Mouse (Mus musculus): Measurements from ENCODE around the gene Olfr1250. TPM values are rescaled to one million over a fixed set of nuclear protein-coding genes. Genes with fewer than 3 reads are reported as not detected.
"Not testable (repeated sequence)": the region's sequence is repeated elsewhere in the genome, so short reads cannot be mapped to it uniquely, and the experiment has no call there.

Gene Olfr1250
- not detected in 2 replicates for polyA plus RNA-seq (2014; fragmentation: Nextera tagmentation; extraction: Ambion mirVana)

DNA sequence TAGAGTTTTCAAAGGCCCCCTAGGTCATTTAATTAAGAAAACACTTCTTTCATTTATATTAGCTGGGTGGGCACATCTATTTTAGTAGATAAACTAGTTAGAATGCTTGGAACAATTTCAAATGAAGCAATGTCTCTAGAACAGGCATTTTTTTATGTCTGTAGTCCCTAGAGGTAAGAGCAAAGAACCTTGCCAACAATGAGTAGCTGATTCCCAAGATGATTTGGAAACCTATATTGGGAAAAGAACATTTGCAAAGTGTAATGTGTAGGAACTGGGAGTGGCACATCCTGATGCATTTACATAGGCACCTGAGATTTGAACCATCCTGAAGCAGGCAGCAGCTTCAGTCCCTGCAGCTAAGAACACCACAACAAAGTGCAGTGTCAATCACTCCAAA, at the start of gene Olfr1250:
TSS of gene Olfr1250 (minus strand) at position 101 of the 400 bp plus-strand sequence.
- no peaks in the 10 kb centered on the region for H3K9me3 ChIP-seq (ENCODE audit: control insufficient read depth, low read length)
- H3K4me1 ChIP-seq (replicated peaks; ENCODE audit: control insufficient read depth, insufficient read depth, low read length): no peaks in the 10 kb centered on the region
- no peak for ATAC-seq (ENCODE audit: low FRiP score)
- H3K36me3 ChIP-seq (replicated peaks; ENCODE audit: control insufficient read depth, insufficient read depth): no peaks in the 10 kb centered on the region
- H3K27me3 ChIP-seq (ENCODE audit: control insufficient read depth, insufficient read depth, low read length): no peaks in the 10 kb centered on the region
- H3K9ac ChIP-seq: no peak within 1 kb of the TSS
- no peak within 1 kb of the TSS for H3K4me3 ChIP-seq (replicated peaks; ENCODE audit: low read length)
- no peak within 1 kb of the TSS for H3K4me2 ChIP-seq (replicated peaks)
- DNase-seq (ENCODE audit: low spot score): no peak
- H3K27ac ChIP-seq: no peak within 1 kb of the TSS

GRCm38 (mm10) chr2:89691980-89692379, 30.7 kb upstream of the Olfr1250 start:
- WGBS: 82% methylated on average over 6 of the region's 6 CpGs
- Histone ChIP-seq H3K4me2 (replicated peaks) (no peak overlapping the region), H3K9ac (no peak overlapping the region), H3K4me1 (replicated peaks; ENCODE audit: control insufficient read depth, insufficient read depth, low read length) (no peaks in the 10 kb centered on the region), H3K9me3 (ENCODE audit: control insufficient read depth, low read length) (no peaks in the 10 kb centered on the region), H3K4me3 (replicated peaks; ENCODE audit: low read length) (no peak overlapping the region), H3K36me3 (replicated peaks; ENCODE audit: control insufficient read depth, insufficient read depth) (no peaks in the 10 kb centered on the region), H3K27me3 (ENCODE audit: control insufficient read depth, insufficient read depth, low read length) (no peaks in the 10 kb centered on the region), H3K27ac (no peak overlapping the region)
- ATAC-seq (ENCODE audit: low FRiP score) (no peak), DNase-seq (ENCODE audit: low spot score) (no peak)

DNA sequence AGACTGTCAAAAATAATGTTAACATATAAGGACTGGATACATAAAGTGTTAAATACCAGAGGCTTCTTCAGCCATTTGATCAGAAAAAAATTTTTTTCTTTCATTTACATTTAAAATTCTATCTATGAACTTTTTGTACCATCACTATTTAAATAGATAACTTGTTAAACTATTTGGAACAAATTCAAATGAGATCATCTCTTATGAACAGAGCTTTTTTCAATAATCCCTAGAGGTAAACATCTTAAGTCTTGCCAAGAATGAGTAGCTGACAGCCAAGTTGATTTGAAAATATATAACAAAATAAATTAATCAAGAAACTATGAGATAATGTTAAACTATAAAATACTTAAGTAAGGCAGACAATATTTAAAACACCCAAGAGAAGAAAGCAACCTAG, 10.6 kb upstream of the Olfr1250 start, which contains the start of gene Olfr1251:
TSS of gene Olfr1251 (minus strand) at position 101 of the 400 bp plus-strand sequence.
- DNase-seq (ENCODE audit: low spot score): no peak
- ATAC-seq (ENCODE audit: low FRiP score): no peak
- Histone ChIP-seq H3K4me3 (replicated peaks; ENCODE audit: low read length) (no peak within 1 kb of the TSS), H3K27ac (no peak within 1 kb of the TSS), H3K9ac (no peak within 1 kb of the TSS), H3K4me1 (replicated peaks; ENCODE audit: control insufficient read depth, insufficient read depth, low read length) (no peaks in the 10 kb centered on the region), H3K36me3 (replicated peaks; ENCODE audit: control insufficient read depth, insufficient read depth) (no peaks in the 10 kb centered on the region), H3K9me3 (ENCODE audit: control insufficient read depth, low read length) (no peaks in the 10 kb centered on the region), H3K27me3 (ENCODE audit: control insufficient read depth, insufficient read depth, low read length) (no peaks in the 10 kb centered on the region), H3K4me2 (replicated peaks) (no peak within 1 kb of the TSS)

- no peak within 1 kb of the TSS for H3K4me2 ChIP-seq (replicated peaks)
- no peak within 1 kb of the TSS for H3K27ac ChIP-seq
- no peak within 1 kb of the TSS for H3K4me3 ChIP-seq (replicated peaks; ENCODE audit: low read length)
- no peak within 1 kb of the TSS for H3K9ac ChIP-seq
- WGBS: 96% methylated on average over 2 of the region's 2 CpGs
- ATAC-seq (ENCODE audit: low FRiP score) (no peak), DNase-seq (ENCODE audit: low spot score) (no peak)
- H3K36me3 ChIP-seq (replicated peaks; ENCODE audit: control insufficient read depth, insufficient read depth): no peaks in the 10 kb centered on the region
- H3K9me3 ChIP-seq (ENCODE audit: control insufficient read depth, low read length): no peaks in the 10 kb centered on the region
- no peaks in the 10 kb centered on the region for H3K27me3 ChIP-seq (ENCODE audit: control insufficient read depth, insufficient read depth, low read length)
- H3K4me1 ChIP-seq (replicated peaks; ENCODE audit: control insufficient read depth, insufficient read depth, low read length): no peaks in the 10 kb centered on the region
Observed at GRCm38 (mm10) chr2:89634883-89635282, 26.4 kb downstream of the Olfr1250 start, which contains the start of gene Olfr1249. Gene Olfr1249, minus strand, starts transcription at chr2:89634983.

- DNase-seq (ENCODE audit: low spot score); ATAC-seq (ENCODE audit: low FRiP score); H3K4me2 ChIP-seq (replicated peaks); H3K4me1 ChIP-seq (replicated peaks; ENCODE audit: control insufficient read depth, insufficient read depth, low read length); H3K36me3 ChIP-seq (replicated peaks; ENCODE audit: control insufficient read depth, insufficient read depth); H3K9me3 ChIP-seq (ENCODE audit: control insufficient read depth, low read length); H3K27ac ChIP-seq; H3K4me3 ChIP-seq (replicated peaks; ENCODE audit: low read length); H3K9ac ChIP-seq; H3K27me3 ChIP-seq (ENCODE audit: control insufficient read depth, insufficient read depth, low read length): not testable (repeated sequence)
- WGBS: 95% methylated on average over 1 of the region's 1 CpGs
Observed at GRCm38 (mm10) chr2:89618145-89618544, 43.1 kb downstream of the Olfr1250 start, which contains the start of gene Olfr1248. Gene Olfr1248, minus strand, starts transcription at chr2:89618245.

DNA sequence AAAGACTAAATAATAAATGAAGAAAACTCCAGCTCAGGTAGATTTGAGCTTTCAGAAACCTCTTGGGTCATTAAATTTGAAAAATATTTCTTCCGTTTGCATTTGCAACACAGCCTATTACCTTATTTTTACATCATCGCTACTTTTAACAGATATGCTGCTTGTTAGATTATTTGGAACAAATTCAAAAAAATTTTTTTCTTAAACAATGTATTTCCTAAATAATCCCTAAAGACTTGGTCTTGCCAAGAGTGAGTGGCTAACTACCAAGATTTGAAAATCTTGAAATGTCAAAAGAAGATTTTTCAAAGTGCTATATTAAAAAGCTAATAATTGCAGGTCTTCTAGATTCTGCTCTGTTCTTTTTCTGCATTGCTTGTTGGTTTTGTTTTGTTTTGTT, 47.2 kb downstream of the Olfr1250 start, which contains the start of gene Olfr1247:
TSS of gene Olfr1247 (minus strand) at position 101 of the 400 bp plus-strand sequence.
- Histone ChIP-seq H3K4me1 (replicated peaks; ENCODE audit: control insufficient read depth, insufficient read depth, low read length) (no peaks in the 10 kb centered on the region), H3K4me2 (replicated peaks) (no peak within 1 kb of the TSS), H3K9ac (no peak within 1 kb of the TSS), H3K27ac (no peak within 1 kb of the TSS), H3K9me3 (ENCODE audit: control insufficient read depth, low read length) (no peaks in the 10 kb centered on the region), H3K4me3 (replicated peaks; ENCODE audit: low read length) (no peak within 1 kb of the TSS), H3K27me3 (ENCODE audit: control insufficient read depth, insufficient read depth, low read length) (no peaks in the 10 kb centered on the region), H3K36me3 (replicated peaks; ENCODE audit: control insufficient read depth, insufficient read depth) (no peaks in the 10 kb centered on the region)
- ATAC-seq (ENCODE audit: low FRiP score): no peak
- WGBS: 98% methylated on average over 2 of the region's 2 CpGs
- DNase-seq (ENCODE audit: low spot score): no peak

Other genes starting within 250 kb of the Olfr1250 start
- not detected in 2 replicates for gene Olfr1239, start 241.1 kb downstream of the Olfr1250 start, polyA plus RNA-seq (2014; fragmentation: Nextera tagmentation; extraction: Ambion mirVana)
- gene Olfr1240, start 218.5 kb downstream of the Olfr1250 start, polyA plus RNA-seq (2014; fragmentation: Nextera tagmentation; extraction: Ambion mirVana): not detected in 2 replicates
- not detected in 2 replicates for gene Olfr1241, start 174.3 kb downstream of the Olfr1250 start, polyA plus RNA-seq (2014; fragmentation: Nextera tagmentation; extraction: Ambion mirVana)
- not detected in 2 replicates for gene Olfr1242, start 163.1 kb downstream of the Olfr1250 start, polyA plus RNA-seq (2014; fragmentation: Nextera tagmentation; extraction: Ambion mirVana)
- gene Olfr1243, start 130.0 kb downstream of the Olfr1250 start, polyA plus RNA-seq (2014; fragmentation: Nextera tagmentation; extraction: Ambion mirVana): not detected in 2 replicates
- not detected in 2 replicates for gene Olfr1245, start 83.0 kb downstream of the Olfr1250 start, polyA plus RNA-seq (2014; fragmentation: Nextera tagmentation; extraction: Ambion mirVana)
- not detected in 2 replicates for gene Olfr1246, start 68.3 kb downstream of the Olfr1250 start, polyA plus RNA-seq (2014; fragmentation: Nextera tagmentation; extraction: Ambion mirVana)
- gene Olfr1247, start 47.3 kb downstream of the Olfr1250 start, polyA plus RNA-seq (2014; fragmentation: Nextera tagmentation; extraction: Ambion mirVana): 0.04 TPM in 1 of 2 replicates, not detected in the other
- gene Olfr1248, start 43.2 kb downstream of the Olfr1250 start, polyA plus RNA-seq (2014; fragmentation: Nextera tagmentation; extraction: Ambion mirVana): not detected in 2 replicates
- gene Olfr1249, start 26.5 kb downstream of the Olfr1250 start, polyA plus RNA-seq (2014; fragmentation: Nextera tagmentation; extraction: Ambion mirVana): not detected in 2 replicates
- gene Olfr1251, start 10.5 kb upstream of the Olfr1250 start, polyA plus RNA-seq (2014; fragmentation: Nextera tagmentation; extraction: Ambion mirVana): not detected in 2 replicates
- gene Olfr1252, start 63.5 kb upstream of the Olfr1250 start, polyA plus RNA-seq (2014; fragmentation: Nextera tagmentation; extraction: Ambion mirVana): not detected in 2 replicates
- gene Olfr1253, start 95.6 kb upstream of the Olfr1250 start, polyA plus RNA-seq (2014; fragmentation: Nextera tagmentation; extraction: Ambion mirVana): not detected in 2 replicates
- not detected in 2 replicates for gene Olfr1254, start 132.2 kb upstream of the Olfr1250 start, polyA plus RNA-seq (2014; fragmentation: Nextera tagmentation; extraction: Ambion mirVana)
- gene Olfr1255, start 150.6 kb upstream of the Olfr1250 start, polyA plus RNA-seq (2014; fragmentation: Nextera tagmentation; extraction: Ambion mirVana): not detected in 2 replicates
- not detected in 2 replicates for gene Olfr1256, start 180.1 kb upstream of the Olfr1250 start, polyA plus RNA-seq (2014; fragmentation: Nextera tagmentation; extraction: Ambion mirVana)
- gene Olfr48, start 186.7 kb upstream of the Olfr1250 start, polyA plus RNA-seq (2014; fragmentation: Nextera tagmentation; extraction: Ambion mirVana): 0.21 and 0.23 TPM in 2 replicates
- gene Olfr1257, start 217.0 kb upstream of the Olfr1250 start, polyA plus RNA-seq (2014; fragmentation: Nextera tagmentation; extraction: Ambion mirVana): not detected in 2 replicates